ENCODE assay signal across 9 mouse cellular contexts in the genomic region with DNA sequence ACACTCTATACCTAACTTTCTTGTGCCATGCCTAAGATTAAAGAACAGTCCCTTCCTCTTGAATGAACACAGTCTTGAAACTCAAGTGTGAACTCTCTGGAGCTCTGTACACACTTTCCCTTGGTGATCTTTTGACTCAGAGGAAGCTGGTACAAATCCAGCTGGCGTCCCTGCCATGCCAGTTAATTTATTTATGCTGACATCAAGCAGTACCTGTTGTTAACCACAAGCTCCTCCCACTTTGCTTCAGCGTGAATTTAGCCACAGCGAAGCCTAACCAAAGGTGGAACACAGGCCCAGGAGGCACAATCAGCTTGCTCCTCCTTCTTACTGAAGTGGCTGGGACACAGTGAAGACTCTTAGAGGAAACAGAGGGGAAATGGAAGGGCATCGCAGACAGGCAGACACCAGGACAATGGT. TPM values are rescaled to one million over a fixed set of nuclear protein-coding genes. Genes with fewer than 3 reads are reported as not detected.
A peak's percentile ranks its signal among the peaks of the same experiment; 100 is the strongest.
DNase-seq lines count a peak whose midpoint lies in the region; ATAC-seq and TF ChIP-seq lines count a peak whose summit lies in the region.
"Had no signal": no experiment of that assay in that cellular context is flagged by ENCODE, and none has a peak within 500 bp of the region (broad histone marks: within the 10 kb centered on the region; RNA-seq: fewer than 3 reads in every experiment).

No protein-coding gene starts in this region.

- H3K27me3 ChIP-seq in hindbrain, embryonic 13.5 days, result no peaks in the 10 kb centered on the region
- no peaks in the 10 kb centered on the region for H3K27me3 ChIP-seq in limb, embryonic 14.5 days (ENCODE audit: control insufficient read depth, insufficient read depth, low read length)
- H3K27me3 ChIP-seq in midbrain, postnatal 0 days (ENCODE audit: insufficient read depth, low read length), result no peaks in the 10 kb centered on the region

- TF ChIP-seq CTCF in gastrocnemius, adult 2 months (IDR thresholded peaks at IDR 0.05), result no peak
- no peak for TF ChIP-seq CTCF in brain, embryonic 14.5 days (IDR thresholded peaks at IDR 0.05; ENCODE audit: borderline replicate concordance, extremely low read depth, insufficient read depth, insufficient read length)
- no peak for TF ChIP-seq CTCF in midbrain, postnatal 0 days (IDR thresholded peaks at IDR 0.05)
- no peak for TF ChIP-seq CTCF in layer of hippocampus, adult 2 months (conservative IDR thresholded peaks at IDR 0.05)

- H3K27ac ChIP-seq in gastrocnemius, adult 2 months, result no peak overlapping the region
- H3K27ac ChIP-seq in hindbrain, embryonic 13.5 days, result no peak overlapping the region
- no peak overlapping the region for H3K27ac ChIP-seq in limb, embryonic 14.5 days (replicated peaks; ENCODE audit: low read depth, low read length)
- H3K27ac ChIP-seq in midbrain, postnatal 0 days (ENCODE audit: low read depth, low read length), result no peak overlapping the region
- no peak overlapping the region for H3K27ac ChIP-seq in layer of hippocampus, adult 2 months

- ATAC-seq in hindbrain, embryonic 13.5 days (ENCODE audit: low FRiP score), result no peak
- ATAC-seq in limb, embryonic 14.5 days (ENCODE audit: low FRiP score, low read depth), result no peak
- ATAC-seq in midbrain, postnatal 0 days (ENCODE audit: low FRiP score), result no peak

- no peaks in the 10 kb centered on the region for H3K36me3 ChIP-seq in hindbrain, embryonic 13.5 days
- H3K36me3 ChIP-seq in limb, embryonic 14.5 days (ENCODE audit: control insufficient read depth, insufficient read depth, low read length), result no peaks in the 10 kb centered on the region
- no peaks in the 10 kb centered on the region for H3K36me3 ChIP-seq in midbrain, postnatal 0 days (ENCODE audit: insufficient read depth, low read length)

- no peak overlapping the region for H3K9ac ChIP-seq in hindbrain, embryonic 13.5 days
- no peak overlapping the region for H3K9ac ChIP-seq in limb, embryonic 14.5 days (ENCODE audit: low read depth, low read length, severe bottlenecking)
- H3K9ac ChIP-seq in midbrain, postnatal 0 days (replicated peaks; ENCODE audit: low read length, poor library complexity, severe bottlenecking), result no peak overlapping the region

- 0 out of 2 replicates have a peak overlapping the region, but pooled peaks have one; percentile 28 for H3K4me3 ChIP-seq in gastrocnemius, adult 2 months
- H3K4me3 ChIP-seq in hindbrain, embryonic 13.5 days, result no peak overlapping the region
- H3K4me3 ChIP-seq in limb, embryonic 14.5 days (replicated peaks; ENCODE audit: low read length), result no peak overlapping the region
- no peak overlapping the region for H3K4me3 ChIP-seq in midbrain, postnatal 0 days (ENCODE audit: low read depth, low read length)
- no peak overlapping the region for H3K4me3 ChIP-seq in layer of hippocampus, adult 2 months

- 10% methylated on average over 4 of the region's 4 CpGs for WGBS in hindbrain, embryonic 13.5 days
- WGBS in limb, embryonic 14.5 days, result 14% methylated on average over 4 of the region's 4 CpGs
- 6% methylated on average over 4 of the region's 4 CpGs for WGBS in midbrain, postnatal 0 days

- peak overlapping the region; percentile 37 for H3K4me2 ChIP-seq in hindbrain, embryonic 13.5 days
- peak overlapping the region; percentile 24; the same call in 1 of the 2 replicates for H3K4me2 ChIP-seq in limb, embryonic 14.5 days (replicated peaks; ENCODE audit: low read depth, low read length, severe bottlenecking)
- peak overlapping the region; percentile 9; the same call in 1 of the 2 replicates for H3K4me2 ChIP-seq in midbrain, postnatal 0 days (ENCODE audit: low read depth, low read length, poor library complexity, severe bottlenecking)

- intact Hi-C loops in gastrocnemius, adult 2 months (cut with DNase I), result no loop called here

- H3K4me1 ChIP-seq in hindbrain, embryonic 13.5 days (replicated peaks), result peaks cover 6% of the 10 kb centered on the region
- H3K4me1 ChIP-seq in limb, embryonic 14.5 days (ENCODE audit: control insufficient read depth, insufficient read depth, low read length), result peaks cover 5% of the 10 kb centered on the region; the same call in 1 of the 2 replicates
- H3K4me1 ChIP-seq in midbrain, postnatal 0 days (ENCODE audit: insufficient read depth, low read length), result no peaks in the 10 kb centered on the region

- no peaks in the 10 kb centered on the region for H3K9me3 ChIP-seq in hindbrain, embryonic 13.5 days
- no peaks in the 10 kb centered on the region for H3K9me3 ChIP-seq in limb, embryonic 14.5 days (ENCODE audit: control insufficient read depth, low read length)
- no peaks in the 10 kb centered on the region for H3K9me3 ChIP-seq in midbrain, postnatal 0 days (ENCODE audit: low read length)

- no peak for TF ChIP-seq POLR2A in brain, embryonic 14.5 days (IDR thresholded peaks at IDR 0.05; ENCODE audit: borderline replicate concordance, extremely low read depth, insufficient read depth, insufficient read length, poor library complexity, severe bottlenecking)
- TF ChIP-seq POLR2A in limb, embryonic 14.5 days (IDR thresholded peaks at IDR 0.05; ENCODE audit: borderline replicate concordance, extremely low read depth, insufficient read depth, insufficient read length), result no peak

- no peak for DNase-seq in gastrocnemius, adult 2 months
- no peak for DNase-seq in gastrocnemius, postnatal 10 days
- peak; percentile 79 for DNase-seq in brain, embryonic 14.5 days (ENCODE audit: low read depth)
- peak; percentile 27 for DNase-seq in limb, embryonic 14.5 days (ENCODE audit: low spot score)
- DNase-seq in midbrain, postnatal 0 days (ENCODE audit: low spot score), result peak; percentile 19
- no peak for DNase-seq in layer of hippocampus, adult 2 months (ENCODE audit: low spot score in 2 of 2)
- no peak for DNase-seq in c-Kit-positive CD71-positive TER-119-positive erythroid progenitor cells, embryonic 14.5 days (ENCODE audit: low spot score)

RNA-seq across cellular contexts. Expression of gene Aicda, which starts 20.7 kb away (rescaled TPM):
- total RNA-seq in gastrocnemius, adult 2 months (2021), result not detected
- not detected for total RNA-seq in gastrocnemius, postnatal 10 days (2021)
- 0.25 and 0.75 TPM in 2 replicates for polyA plus RNA-seq in brain, embryonic 14.5 days (2012; rRNA removed)
- 0.71 and 1.1 TPM in 2 replicates for polyA plus RNA-seq in hindbrain, embryonic 13.5 days (2015; fragmentation: Nextera tagmentation; extraction: Ambion mirVana)
- 0.23 TPM in 2 replicates for polyA plus RNA-seq in limb, embryonic 14.5 days (2012; rRNA removed)
- polyA plus RNA-seq in limb, embryonic 14.5 days (2014; fragmentation: Nextera tagmentation; extraction: Ambion mirVana), result 0.19 and 0.50 TPM in 2 replicates
- total RNA-seq in midbrain, postnatal 0 days (2014; rRNA removed), result 0.11 and 1.3 TPM in 2 replicates
- 0.49 and 0.53 TPM in 2 replicates for polyA plus RNA-seq in midbrain, postnatal 0 days (2015; fragmentation: Nextera tagmentation; extraction: Ambion mirVana)
- not detected for total RNA-seq in layer of hippocampus, adult 2 months (2021)
- total RNA-seq: MEL had no signal

RNA-seq across cellular contexts. Expression of gene Mfap5, which starts 27.2 kb away (rescaled TPM):
- total RNA-seq in gastrocnemius, adult 2 months (2021), result 10 to 100 TPM; 24.3 to 35.4 TPM
- 100 to 1,000 TPM; 115 to 141 TPM for total RNA-seq in gastrocnemius, postnatal 10 days (2021)
- polyA plus RNA-seq in brain, embryonic 14.5 days (2012; rRNA removed), result 2.0 TPM in 2 replicates
- 1.7 and 1.9 TPM in 2 replicates for polyA plus RNA-seq in hindbrain, embryonic 13.5 days (2015; fragmentation: Nextera tagmentation; extraction: Ambion mirVana)
- polyA plus RNA-seq in limb, embryonic 14.5 days (2012; rRNA removed), result 19.3 and 33.5 TPM in 2 replicates
- polyA plus RNA-seq in limb, embryonic 14.5 days (2014; fragmentation: Nextera tagmentation; extraction: Ambion mirVana), result 35.6 and 47.3 TPM in 2 replicates
- 1.9 and 2.5 TPM in 2 replicates for total RNA-seq in midbrain, postnatal 0 days (2014; rRNA removed)
- 6.5 and 10.1 TPM in 2 replicates for polyA plus RNA-seq in midbrain, postnatal 0 days (2015; fragmentation: Nextera tagmentation; extraction: Ambion mirVana)
- total RNA-seq in layer of hippocampus, adult 2 months (2021), result not detected
- total RNA-seq: MEL had no signal

RNA-seq across cellular contexts. Expression of gene Rimklb, which starts 34.3 kb away (rescaled TPM):
- under 1 TPM in 1 of 2 experiments, not detected in 1; 0.99 TPM for total RNA-seq in gastrocnemius, adult 2 months (2021)
- total RNA-seq in gastrocnemius, postnatal 10 days (2021), result 1 to 10 TPM; 2.1 to 2.6 TPM
- polyA plus RNA-seq in brain, embryonic 14.5 days (2012; rRNA removed), result 115 and 127 TPM in 2 replicates
- 102 and 103 TPM in 2 replicates for polyA plus RNA-seq in hindbrain, embryonic 13.5 days (2015; fragmentation: Nextera tagmentation; extraction: Ambion mirVana)
- 28.4 and 43.3 TPM in 2 replicates for polyA plus RNA-seq in limb, embryonic 14.5 days (2012; rRNA removed)
- polyA plus RNA-seq in limb, embryonic 14.5 days (2014; fragmentation: Nextera tagmentation; extraction: Ambion mirVana), result 18.2 and 27.2 TPM in 2 replicates
- 134 and 164 TPM in 2 replicates for total RNA-seq in midbrain, postnatal 0 days (2014; rRNA removed)
- polyA plus RNA-seq in midbrain, postnatal 0 days (2015; fragmentation: Nextera tagmentation; extraction: Ambion mirVana), result 114 and 120 TPM in 2 replicates
- total RNA-seq in layer of hippocampus, adult 2 months (2021), result 10 to 100 TPM; 70.3 to 71.6 TPM

Comparison
In these comparisons a context has a peak if more than half of its experiments do, and no peak if none do; other contexts are left out.
1. DNase-seq: peak in brain, embryonic 14.5 days (single experiment), limb, embryonic 14.5 days (single experiment) and midbrain, postnatal 0 days (single experiment); none in gastrocnemius, adult 2 months (single experiment), gastrocnemius, postnatal 10 days (single experiment), layer of hippocampus, adult 2 months (0 of 2) and c-Kit-positive CD71-positive TER-119-positive erythroid progenitor cells, embryonic 14.5 days (single experiment).
2. RNA of gene Rimklb, which starts 34.3 kb away (total RNA-seq): 134 to 164 TPM in midbrain, postnatal 0 days and 70.3 to 71.6 TPM in layer of hippocampus, adult 2 months; 2.1 to 2.6 TPM in gastrocnemius, postnatal 10 days and 0.99 TPM in gastrocnemius, adult 2 months; every median in the first group is over 10 times any median in the second.
3. Peak in every context shown above with its lines, with median percentiles within 50 percentile points of each other: H3K4me2 ChIP-seq.